Mouse (Mus musculus) adrenal gland, postnatal 0 days (tissue): ENCODE measurements around the gene Vmn2r80. TPM values are rescaled to one million over a fixed set of nuclear protein-coding genes. Genes with fewer than 3 reads are reported as not detected.

Experiments used
- polyA plus RNA-seq: library from polyadenylated mRNA; unstranded; fragments of >200 nt; fragmentation: Nextera tagmentation; extraction: Ambion mirVana; gene quantifications from 2 replicates; pipeline ENCODE4 v1.2.1, GENCODE M21; 2015

Vmn2r80 gene
- not detected in 2 replicates for polyA plus RNA-seq

DNA sequence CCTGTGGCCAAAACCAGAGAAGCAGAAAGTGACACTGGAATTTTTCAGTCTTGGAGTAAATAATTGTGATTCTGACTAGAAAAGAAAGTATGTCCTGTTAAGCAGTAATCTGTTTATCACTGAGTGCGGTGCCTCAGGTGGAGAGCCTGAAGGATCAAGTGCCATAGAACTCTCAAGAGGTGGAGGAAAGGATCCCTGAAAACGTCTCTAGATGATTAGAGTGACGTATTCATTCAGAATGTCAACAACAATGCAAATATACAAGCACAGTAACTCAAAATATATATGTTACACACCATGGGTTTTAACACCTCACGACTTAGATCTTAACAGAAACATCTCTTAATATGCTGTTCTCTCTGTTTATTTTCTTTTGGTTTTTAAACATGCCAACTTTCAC, at the start of gene Vmn2r80:
Gene Vmn2r80 (plus strand): TSS at position 301 of the 400 bp plus-strand sequence.

Other genes starting within 250 kb of the Vmn2r80 start
- not detected in 2 replicates for gene Olfr1354, start 235.6 kb upstream of the Vmn2r80 start, polyA plus RNA-seq
- gene Olfr8, start 198.1 kb upstream of the Vmn2r80 start, polyA plus RNA-seq, result not detected in 2 replicates
- not detected in 2 replicates for gene Olfr1353, start 185.5 kb upstream of the Vmn2r80 start, polyA plus RNA-seq
- not detected in 2 replicates for gene Olfr1352, start 167.7 kb upstream of the Vmn2r80 start, polyA plus RNA-seq
- not detected in 2 replicates for gene Olfr1351, start 136.3 kb upstream of the Vmn2r80 start, polyA plus RNA-seq
- gene Olfr57, start 120.0 kb upstream of the Vmn2r80 start, polyA plus RNA-seq, result 0.30 TPM in 1 of 2 replicates, not detected in the other
- gene 2610008E11Rik, start 51.2 kb upstream of the Vmn2r80 start, polyA plus RNA-seq, result 15.4 and 16.1 TPM in 2 replicates
- gene Vmn2r81, start 98.9 kb downstream of the Vmn2r80 start, polyA plus RNA-seq, result not detected in 2 replicates
- not detected in 2 replicates for gene Vmn2r82, start 207.8 kb downstream of the Vmn2r80 start, polyA plus RNA-seq